Mouse (Mus musculus): ENCODE results near the gene Spg11.
"Not testable (repeated sequence)": the region's sequence is repeated elsewhere in the genome, so short reads cannot be mapped to it uniquely, and the experiment has no call there.

The Spg11 gene

DNA sequence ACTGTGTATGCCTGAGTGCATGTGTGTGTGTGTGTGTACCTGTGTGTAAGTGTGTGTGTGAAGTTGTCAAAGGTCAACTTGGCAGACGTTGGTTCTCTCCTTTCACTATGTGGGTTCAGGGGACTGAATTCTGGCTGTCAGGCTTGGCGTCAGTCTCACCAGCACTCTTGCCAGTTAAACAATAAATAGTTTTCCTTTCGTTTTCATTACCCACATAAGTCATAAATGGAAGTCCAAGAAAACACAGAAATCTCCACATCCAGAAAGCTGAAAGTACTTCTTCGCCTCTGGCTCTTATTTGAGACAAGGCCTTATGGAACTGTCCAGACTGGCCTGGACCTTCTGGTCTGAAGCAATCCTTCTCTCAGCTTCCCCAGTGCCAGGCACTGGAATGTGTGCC is 27.6 kb upstream of the Spg11 start:
- DNase-seq (ENCODE audit: low spot score), result no peak

DNA sequence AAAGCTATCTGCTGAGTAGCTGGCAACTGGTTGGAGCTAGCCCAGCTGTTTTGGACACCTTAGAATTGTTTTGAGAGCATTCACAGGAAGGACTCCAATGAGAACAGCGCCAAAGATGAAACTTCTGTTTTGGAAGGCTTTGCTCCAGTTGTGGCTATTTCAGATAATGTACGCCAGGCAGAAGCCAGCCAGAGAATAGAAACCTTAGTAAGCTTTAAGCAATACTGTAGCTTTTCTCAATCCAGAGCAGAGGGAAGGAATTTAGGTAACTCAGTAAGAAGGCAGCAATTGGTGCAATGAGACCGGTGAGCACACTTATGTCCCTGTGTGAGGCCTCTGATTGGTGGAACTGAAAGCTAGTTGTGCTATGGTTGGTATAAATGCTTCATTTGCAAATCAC is 24.9 kb upstream of the Spg11 start:
- no peak for DNase-seq (ENCODE audit: low spot score)

DNA sequence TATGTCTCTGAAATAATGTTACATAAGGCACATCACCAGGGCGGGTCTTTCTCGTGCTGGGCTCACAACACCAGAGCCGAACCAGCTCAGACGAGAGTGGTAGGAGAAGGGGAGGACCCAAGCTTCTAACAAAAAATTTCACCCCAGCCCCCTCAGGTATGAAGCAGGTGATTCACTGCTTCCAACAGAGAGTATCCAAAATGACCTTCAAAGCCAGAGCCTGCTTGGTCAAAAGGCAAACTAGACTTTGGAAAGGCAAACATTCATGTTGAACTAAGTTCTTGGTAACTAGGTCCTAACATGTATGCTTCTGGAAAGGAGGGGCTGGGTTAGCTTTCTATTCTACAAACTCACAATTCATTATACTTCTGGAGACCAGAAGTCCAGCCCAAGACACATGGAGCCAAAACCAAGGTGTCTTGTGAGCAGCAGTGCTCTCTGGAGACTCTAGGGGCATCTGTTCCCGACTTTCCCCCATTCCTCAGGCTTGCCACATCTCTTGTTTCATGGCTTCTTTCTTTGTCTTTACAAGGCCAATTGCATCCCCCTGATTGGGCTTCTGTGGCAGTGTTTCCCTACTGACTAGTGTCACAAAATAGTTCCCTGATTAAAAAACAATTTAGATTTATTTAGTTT is 23.3 kb upstream of the Spg11 start:
- DNase-seq (ENCODE audit: low spot score), result no peak

DNA sequence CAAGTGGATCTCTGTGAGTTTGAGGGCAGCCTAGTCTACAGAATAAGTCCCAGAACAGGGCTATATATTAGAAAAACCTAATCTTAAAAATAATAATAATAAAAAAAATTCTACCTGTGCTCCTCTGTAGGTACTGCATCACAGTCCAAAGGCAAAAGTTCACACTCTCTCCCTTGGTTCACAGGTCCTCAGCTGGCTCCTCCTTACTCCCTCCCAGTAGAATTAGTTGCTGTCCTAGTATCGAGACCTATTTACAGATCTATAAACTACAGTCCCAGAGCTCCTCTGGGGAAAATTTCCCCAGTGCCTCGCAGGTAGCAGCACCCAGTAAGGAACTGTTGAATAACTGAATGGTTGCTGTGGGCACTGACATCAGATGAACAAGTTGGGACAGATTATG is 22.6 kb upstream of the Spg11 start:
- DNase-seq (ENCODE audit: low spot score), result no peak

DNA sequence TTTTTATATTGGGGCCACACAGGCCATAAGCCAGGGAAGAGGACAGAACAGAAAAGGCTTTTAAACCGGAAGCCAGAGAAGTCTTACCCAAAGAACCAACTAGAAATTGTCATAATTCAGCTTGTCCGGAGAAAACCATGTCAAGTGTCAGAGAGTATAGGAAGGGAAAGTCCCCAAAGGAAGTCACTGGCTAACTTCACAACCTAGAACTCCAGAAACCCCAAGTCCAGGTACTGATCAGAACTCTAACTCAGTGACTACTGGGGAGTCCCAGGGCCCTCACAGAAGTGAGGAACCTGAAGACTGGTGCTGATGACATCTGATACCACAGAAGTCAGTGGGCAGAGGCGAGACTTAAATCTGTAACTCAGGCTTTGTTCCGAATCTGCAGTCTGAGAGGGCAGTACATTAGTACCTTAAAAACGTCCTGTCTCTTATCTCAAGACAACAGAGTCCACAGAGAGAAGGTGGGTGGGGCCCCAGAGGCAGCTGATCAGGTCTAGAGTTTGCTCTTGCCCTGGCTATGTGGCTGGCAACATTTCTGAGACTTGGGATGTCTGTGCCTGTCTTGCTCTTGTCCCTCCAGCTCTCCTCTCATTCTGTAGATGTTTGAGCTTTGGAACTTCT is 19.8 kb upstream of the Spg11 start:
- no peak for DNase-seq (ENCODE audit: low spot score)

DNA sequence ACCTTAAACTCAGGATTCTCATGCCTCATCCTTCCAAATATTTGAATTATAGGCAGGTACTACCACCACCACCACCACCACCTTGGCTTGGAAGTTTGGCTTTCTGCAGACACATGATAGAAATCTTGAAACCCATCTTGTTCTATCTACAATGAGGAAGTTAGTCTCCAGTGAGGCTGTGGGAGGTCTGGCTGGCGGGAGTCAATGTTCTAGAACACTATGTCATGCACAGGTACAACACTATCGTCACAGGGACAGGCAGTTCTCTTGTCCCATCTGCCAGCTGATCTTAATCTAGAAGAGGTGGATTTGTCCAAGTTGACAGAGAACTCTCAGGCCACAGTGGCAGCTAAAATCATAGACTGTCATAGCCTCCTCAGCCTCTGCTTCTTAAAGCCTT is 14.4 kb upstream of the Spg11 start:
- no peak for DNase-seq (ENCODE audit: low spot score)

DNA sequence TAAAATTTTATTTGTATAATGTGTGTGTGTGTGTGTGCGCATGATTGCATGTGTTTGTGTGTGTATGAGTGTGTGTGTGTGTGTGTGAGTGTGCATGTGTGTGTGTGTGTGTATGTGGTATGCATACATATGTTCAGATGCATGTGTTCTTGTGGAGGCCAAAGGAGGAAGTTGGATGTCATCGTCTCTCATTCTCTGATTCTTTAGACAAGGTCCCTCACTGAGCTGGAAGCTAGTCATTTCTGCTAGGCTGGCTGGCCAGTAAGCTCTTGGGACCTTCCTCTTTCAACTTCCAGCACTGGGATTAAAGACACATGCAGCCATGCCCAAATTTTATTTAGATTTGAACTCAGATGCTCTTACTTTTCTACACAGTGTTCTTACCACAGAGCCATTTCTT is 13.9 kb upstream of the Spg11 start:
- DNase-seq (ENCODE audit: low spot score), result no peak

DNA sequence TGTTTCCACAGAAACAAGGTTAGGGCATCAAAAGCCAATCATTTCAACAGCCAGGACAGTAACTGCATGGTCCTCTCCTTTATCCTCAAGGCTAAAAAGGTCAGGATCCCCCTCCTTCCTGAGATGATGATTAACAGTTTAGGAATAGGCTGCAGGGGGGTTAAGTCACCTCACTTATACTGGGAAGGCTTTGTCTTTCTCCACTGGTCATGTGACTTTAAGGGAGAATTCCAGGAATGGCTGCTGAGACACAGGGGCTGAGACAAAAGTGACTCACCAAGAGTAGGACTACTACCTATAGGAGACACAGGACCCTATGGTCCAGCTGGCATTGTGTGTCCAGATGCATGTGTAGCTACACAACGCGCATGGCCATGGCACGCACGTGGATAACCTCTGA is 9.4 kb upstream of the Spg11 start:
- no peak for DNase-seq (ENCODE audit: low spot score)

DNA sequence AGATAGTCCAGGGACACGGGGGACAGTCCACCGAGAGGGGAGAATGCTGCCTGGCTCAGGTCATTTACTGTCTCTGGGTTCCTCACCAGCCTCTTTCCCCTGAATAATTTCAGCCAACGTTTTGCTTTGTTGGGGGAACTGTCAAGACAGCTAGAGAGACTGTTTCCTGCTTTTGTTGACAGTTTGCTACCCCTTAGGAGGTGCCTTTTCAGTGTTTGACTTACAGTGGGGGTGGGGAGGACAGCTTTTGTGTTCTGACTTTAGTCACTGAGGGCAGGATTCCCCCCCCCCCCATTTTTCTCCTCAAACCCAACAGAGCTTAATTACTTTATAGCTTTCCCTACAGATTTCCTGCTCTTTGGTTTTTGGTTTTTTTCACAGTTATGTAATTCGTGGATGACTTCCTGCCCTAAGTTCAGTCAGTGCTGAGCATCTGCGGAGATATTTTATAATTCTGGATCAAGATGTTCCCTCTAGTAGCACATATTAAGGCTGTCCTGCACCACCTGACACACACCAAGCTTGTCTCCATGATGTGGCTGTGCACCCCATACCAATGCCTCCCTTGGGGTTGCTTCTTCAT is 8.7 kb upstream of the Spg11 start:
- DNase-seq (ENCODE audit: low spot score), result no peak

DNA sequence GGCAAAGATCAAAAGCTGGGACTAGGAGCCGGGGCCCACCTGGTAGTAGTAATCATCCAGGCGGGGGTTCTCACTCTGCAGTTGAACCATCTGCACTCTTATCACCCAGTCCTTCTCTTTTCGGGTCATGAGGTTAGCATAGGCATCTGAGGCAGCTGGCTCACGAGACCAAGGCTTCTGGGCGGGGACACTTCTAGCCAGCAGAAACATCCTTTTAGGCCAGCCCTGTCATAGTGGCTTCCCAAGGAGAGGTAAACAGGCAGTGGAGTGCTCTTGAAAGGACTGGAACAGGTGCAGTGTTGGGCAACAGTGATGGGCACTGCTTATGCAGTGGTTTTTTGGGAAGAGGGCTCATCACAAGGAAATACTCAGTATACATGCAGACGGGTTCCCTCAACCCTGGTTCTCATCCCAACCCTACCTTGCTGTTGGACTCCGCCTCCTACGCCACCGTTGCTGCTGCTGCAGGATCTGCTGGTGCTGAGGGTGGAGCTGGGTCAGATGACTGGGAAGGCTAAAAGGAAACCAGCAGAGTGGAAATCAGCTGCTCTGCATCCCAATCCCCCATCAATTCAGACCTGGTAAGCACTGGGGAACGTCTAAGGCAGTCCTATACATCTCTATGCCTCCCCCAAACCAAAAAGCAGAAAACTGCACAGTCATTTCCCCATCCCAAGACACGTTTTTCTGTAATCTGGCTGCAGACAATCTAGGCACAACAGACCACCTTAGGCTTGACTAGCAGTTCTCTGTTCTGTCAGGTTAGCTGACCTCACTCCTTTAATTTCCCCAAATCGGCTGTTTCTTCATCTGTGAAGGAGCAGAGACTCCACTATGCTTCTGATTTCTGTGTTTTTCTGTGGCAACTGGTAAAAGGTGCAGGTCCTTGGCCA is 7.7 kb upstream of the Spg11 start:
- DNase-seq (ENCODE audit: low spot score), result no peak

DNA sequence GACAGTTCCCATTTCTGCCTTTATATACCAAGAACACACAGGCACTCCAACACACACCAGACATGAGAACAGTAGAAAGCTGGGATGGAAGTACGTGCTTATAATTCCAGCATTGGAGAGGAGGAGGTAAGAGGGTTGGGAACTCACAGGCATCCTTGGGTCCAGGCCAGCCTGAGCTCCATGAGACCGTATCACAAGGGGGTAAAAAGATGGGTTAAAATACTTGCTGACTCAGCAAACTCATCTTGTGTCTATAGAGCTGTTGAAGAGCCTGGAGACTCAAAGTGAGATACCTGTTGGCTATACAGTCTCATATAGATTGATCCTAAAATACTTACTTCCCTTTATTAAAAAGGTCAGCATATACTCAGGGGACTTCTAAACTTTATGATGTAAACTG is 1.3 kb downstream of the Spg11 start:
- no peak for DNase-seq (ENCODE audit: low spot score)

DNA sequence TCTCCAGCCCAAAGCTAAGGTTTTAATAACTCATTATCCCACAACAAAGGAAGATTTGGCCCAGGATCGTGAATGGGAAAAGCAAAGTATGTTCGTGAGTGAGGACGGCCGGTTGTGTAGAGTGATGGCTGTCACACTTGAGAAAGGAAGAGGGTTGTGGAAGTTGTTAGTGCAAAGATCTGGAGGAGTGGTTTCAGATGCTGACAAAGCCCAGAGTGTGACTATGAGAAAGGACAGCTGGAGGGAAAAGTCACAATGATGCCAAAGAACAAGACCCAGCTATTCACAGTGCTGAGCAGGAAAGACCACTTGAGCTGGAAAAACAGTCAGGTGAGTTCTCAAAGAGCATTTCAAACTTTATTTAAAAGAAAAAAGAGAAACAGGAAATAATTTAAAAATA is 8.5 kb downstream of the Spg11 start:
- no peak for DNase-seq (ENCODE audit: low spot score)

DNA sequence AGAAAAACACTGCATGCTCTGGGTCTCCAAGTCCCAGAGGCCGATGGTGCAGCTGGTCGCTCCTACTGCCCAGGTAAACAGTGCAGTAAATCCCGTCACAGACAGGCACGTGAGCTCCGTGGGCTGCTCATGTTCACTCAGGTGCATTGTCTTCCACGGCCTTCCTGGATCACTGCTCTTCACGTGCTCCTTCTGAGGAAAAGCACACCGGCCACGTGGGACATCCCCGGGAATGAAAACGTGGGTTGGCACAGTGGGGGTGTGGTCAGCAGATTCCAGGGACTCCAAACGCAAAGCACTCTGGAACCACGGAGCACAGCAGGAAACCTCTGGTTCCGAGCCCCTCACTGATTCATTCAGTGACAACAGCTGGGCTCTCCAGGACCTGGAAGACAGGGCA is 10.1 kb downstream of the Spg11 start:
- DNase-seq (ENCODE audit: low spot score), result no peak

DNA sequence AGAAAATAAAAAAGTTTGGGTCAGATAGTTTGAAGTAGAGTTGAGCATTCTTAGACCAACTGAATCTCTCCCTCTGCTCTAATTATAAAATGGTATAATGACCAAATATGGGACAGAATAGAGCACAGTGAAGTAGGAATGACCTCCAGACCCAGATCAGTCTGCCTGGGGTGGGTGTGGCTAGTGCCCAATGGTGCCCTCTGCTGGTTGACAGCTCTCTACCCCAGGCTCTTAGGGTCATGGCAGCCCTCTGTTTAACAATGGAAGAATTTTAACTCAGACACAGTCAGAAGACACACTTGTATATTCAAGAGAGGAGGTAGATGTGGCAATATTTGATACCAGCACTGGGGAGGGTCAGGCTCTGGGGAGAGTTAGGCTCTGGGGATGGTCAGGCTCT is 16.1 kb downstream of the Spg11 start:
- DNase-seq (ENCODE audit: low spot score), result no peak

DNA sequence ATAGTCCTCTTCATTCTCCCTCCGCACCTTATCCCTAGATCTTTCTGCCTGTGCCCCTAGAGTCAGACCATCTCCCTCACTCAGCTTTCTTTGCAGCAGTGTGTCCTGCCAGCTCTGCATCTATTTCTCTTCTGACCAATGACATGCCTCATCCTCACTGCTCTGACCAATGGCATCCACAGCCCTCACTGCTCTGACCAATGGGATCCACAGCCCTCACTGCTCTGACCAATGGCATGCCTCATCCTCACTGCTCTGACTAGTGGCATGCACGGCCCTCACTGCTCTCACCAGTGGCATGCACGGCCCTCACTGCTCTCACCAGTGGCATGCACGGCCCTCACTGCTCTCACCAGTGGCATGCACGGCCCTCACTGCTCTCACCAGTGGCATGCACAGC is 20.5 kb downstream of the Spg11 start:
- not testable (repeated sequence) for DNase-seq (ENCODE audit: low spot score)

DNA sequence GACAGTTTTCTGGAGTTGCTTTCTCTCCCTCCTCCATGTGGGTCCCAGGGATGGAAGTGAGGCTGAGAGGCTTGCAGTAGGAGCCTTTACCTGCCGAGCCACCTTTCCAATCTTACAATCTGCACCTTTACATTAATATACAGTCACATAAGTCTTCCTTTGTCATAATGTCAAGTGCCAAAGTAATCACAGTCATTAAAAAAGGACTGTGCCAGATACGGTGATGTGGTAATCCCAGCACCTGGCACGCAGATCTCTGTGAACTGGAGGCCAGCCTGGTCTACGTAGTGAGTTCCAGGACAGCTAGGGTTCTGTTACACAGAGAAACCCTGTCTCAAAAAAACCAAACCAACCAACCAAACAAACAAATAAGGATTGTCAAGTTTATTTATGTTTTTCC is 24.3 kb downstream of the Spg11 start:
- DNase-seq (ENCODE audit: low spot score), result no peak

DNA sequence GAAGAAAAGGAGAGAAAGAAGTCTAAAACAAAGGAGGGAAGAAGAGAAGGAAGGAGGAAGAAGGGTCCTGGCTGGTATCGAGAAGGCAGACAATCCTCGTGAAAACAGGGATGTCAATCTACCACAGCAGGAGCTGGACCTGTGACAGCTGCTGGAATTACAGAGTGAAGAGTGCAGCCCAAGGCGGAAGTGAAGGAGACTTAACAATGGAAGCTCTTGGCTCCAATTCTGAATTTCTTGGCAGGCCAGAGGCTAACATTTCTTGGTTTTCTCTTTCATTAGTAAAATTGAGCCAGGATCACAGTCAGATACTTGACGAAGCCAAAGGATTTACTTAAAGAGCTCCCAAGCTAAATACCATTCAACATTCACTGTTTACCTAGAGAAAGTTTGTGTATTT is 31.7 kb downstream of the Spg11 start:
- DNase-seq (ENCODE audit: low spot score), result no peak

DNA sequence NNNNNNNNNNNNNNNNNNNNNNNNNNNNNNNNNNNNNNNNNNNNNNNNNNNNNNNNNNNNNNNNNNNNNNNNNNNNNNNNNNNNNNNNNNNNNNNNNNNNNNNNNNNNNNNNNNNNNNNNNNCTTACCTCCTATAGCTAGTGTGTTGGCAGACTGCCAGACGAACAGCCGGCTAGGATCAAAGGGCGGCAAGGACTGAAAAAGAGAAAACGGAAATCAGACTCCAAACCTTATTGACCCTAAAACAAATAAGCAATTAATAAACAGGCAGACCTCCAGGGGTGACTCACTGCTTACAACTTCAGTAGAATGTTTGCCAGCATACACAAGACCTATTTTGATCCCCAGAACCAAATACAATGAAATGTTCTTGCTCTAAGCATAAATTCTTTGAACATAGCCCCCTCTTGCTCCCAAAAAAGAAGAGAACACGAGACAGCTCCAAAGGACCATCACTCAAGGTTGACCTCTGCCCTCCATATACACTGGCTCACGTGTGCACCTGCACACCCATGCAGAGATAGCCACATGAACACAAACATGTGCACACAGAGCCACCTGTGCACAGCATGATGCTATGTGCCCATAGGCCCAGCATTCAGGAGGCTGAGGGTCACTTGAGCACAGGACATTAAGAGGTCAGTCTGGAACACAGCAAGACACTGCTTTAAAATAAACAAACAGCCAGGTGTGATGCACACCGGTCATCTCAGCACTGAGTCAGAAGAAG is 36.3 kb downstream of the Spg11 start:
- DNase-seq (ENCODE audit: low spot score), result no peak

DNA sequence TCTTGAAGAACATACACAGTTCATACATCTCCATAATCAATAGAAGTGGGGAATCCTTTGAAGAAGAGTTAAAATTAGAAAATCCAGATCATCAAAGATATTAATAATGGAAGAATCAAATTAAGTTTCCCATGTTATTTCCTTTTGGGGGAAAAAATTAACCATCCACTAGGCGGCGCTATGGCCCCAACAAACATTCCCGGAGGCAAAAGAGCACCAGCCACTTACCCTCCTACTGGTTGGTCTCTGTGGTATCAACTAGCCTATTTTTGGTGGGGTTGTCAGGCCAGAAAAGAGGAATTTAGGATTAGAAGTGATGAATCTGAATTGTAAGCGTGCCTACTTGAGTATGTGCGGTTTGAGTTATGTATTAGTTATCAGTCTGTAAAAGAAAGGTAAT is 48.3 kb downstream of the Spg11 start:
- no peak for DNase-seq (ENCODE audit: low spot score)

DNA sequence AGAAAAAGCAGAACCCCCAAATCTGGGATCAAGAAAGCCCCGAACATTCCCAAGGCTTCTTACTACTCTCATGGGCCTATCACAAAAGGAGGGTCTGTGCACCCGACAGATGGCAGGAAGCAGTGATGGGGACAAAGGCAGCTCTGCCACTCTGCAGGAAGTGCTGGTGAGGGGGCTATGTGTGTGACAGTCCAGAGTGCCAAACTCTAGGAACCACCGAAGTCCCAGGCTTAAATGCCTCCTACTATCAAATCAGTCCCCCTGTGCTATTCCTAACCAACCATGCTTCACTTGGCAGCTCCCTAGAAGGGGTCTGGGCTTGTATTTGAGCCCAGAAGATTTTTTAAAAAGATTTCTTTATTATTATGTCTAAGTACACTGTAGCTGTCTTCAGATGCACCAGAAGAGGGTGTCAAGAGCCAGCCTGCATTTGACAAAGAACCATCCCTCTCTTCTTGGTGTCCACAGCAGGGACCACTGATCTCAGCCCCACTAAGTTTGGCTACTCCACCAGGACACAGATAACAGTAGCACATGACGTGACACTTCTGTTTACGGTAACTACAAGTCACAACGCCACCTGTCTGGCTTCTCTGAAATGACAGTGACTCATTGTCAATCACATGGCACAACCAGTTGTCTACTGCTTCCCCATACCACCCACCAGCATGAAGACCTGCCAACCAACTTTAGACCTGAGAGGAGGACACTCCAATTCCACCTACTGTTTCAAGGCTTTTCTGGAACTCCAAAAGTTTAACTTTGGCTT is 48.9 kb downstream of the Spg11 start:
- DNase-seq (ENCODE audit: low spot score), result no peak

DNA sequence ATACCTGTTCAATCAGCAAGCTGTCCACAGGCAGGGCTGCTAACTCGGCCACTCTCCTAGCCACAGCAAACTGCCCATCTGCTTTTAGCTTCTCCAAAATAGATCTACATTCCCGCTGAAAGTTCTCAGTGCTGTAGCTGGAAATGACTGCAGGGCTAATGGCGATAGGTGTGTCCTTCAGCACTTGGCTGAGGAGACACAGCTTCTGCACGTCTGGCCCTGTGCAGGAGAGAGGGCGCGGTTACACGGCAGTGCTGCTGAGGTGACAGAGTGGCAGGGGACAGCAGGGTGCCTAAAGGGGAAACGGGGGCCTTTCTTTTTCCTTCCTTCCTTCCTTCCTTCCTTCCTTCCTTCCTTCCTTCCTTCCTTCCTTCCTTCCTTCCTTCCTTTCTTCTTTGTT is 51.9 kb downstream of the Spg11 start:
- no peak for DNase-seq (ENCODE audit: low spot score)
